Mouse (Mus musculus): ENCODE results near the gene Rnf2.

Rnf2 gene

DNA sequence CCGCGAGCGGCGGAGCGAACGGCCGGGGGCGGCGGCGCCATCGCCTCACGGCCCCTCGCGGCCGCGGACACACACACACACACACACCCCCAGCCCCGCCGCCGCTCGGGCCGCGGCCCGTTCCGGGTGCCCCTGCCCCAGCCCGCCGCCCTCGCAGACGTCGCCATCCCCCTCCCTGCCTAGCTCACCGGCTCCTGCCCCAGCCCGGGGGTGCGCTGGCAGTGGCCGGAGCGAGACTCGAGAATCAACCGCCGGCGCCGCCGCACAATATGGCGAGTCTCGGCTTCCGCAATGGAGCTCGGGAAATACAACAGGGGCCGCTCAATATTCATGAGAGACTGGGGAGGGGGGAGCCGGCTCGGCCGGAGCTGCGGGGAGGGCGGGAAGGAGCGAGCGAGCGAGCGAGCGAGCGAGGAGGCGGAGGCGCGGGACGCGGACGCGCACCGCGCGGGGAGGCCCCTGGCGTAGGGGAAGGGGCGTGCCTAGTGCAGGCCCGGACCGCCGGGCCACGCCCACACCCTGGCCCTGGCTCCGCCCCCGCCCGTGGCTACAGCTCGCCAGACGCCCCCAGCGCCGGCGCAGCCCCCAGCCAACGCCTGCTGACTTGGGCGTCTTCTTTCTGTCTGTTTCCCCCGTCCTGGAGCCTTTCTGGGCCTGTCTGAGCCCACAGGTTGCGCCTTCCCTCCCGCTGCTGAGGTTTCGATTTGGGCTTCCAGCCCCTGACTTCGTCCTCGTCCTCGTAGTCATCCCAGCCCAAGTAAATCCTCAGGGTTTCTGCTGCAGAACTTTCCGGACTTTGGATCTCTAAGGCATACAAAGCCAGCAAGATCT is at the start of gene Rnf2:
Gene Rnf2, minus strand, starts transcription at position 425 of the 831 bp plus-strand sequence.
- peak; percentile 92 for DNase-seq

DNA sequence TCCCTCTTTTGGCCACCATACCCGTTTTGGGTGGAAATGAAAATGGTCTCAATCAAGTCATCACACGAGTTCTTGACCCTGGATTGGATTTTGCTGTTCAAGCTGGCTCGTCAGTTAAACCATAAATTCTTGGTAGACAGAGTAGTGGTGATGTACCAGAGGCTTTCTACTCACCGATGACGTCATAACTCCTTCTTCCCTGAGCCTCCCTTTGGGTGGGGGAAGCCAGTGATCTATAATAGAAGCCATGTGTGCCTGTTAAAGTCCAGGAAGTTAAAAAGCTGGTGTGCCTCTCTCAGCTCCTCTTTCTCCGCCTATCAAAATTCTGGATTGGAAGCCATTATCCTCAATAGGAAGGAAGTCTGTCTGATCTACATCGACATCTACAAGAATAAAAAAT is 49.0 kb upstream of the Rnf2 start:
- no peak for DNase-seq

DNA sequence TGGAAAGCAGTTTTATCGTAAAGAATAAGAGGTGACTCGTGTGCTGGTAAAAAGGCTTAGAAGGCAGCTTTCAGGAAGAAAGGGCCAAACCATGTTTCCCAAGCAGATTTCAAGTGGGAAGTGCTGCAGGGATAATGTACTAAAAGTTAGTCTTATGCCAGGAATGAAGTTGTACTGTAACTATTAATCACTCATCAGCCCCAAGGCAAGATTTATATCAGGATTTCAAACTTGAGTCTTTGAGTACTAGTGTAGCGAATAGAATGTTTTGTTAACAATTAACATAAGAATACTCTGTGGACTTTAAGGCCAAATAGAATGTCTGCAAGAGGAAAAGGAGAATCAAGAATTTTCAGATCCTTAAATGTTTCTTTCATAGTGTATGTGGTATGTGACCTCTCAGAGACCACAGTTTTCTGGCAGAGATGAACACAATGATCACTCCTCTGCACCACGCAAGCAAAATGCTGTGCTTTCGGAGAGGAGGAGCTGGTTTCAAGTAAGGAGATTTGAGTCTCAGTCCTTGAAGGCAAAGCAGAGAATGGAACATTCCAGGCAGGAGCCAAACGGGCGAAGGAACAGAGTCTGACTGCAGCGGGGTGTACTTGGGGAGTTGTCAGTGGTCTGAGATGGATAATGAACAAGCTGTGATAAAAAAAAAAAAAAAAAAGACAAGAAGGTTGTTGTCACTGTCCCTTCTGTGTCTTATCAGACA is 48.3 kb upstream of the Rnf2 start:
- no peak for DNase-seq

DNA sequence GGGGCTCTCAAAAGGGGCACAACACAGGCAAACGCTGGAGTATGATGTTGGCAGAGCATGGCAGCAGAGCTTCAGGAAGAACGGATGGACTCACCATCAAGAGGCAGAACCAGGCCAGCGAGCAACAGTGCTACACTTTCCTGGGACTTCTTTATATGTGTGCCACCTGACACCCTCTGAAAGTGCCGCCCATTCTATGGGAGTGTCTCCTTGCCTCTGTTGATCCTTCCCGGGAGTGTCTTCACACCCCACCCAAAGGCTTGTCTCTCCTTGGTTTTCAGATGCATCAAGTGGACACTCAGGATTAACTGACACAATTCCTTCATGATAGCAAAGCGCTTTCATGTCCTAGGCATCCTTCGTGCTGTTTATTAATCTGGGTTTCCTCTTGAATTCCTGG is 44.8 kb upstream of the Rnf2 start:
- no peak for DNase-seq

DNA sequence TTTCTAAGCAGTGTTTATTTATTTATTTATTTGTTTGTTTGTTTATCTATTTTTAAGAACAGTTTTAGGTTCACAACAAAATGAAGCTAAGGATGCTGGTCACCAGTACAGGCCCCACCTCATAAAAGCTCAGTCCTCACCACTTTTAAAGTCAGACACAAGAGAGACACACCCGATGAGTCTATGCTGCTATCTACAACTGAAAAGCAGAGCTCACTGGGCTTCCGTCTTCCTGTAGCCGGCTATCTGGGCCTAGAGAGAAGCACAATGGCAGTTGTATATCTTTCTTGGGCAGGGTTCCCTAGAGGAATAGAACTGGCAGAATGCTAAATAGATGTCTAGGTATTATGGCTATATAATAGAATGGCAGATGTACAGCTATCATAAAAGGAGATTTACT is 43.8 kb upstream of the Rnf2 start:
- no peak for DNase-seq

DNA sequence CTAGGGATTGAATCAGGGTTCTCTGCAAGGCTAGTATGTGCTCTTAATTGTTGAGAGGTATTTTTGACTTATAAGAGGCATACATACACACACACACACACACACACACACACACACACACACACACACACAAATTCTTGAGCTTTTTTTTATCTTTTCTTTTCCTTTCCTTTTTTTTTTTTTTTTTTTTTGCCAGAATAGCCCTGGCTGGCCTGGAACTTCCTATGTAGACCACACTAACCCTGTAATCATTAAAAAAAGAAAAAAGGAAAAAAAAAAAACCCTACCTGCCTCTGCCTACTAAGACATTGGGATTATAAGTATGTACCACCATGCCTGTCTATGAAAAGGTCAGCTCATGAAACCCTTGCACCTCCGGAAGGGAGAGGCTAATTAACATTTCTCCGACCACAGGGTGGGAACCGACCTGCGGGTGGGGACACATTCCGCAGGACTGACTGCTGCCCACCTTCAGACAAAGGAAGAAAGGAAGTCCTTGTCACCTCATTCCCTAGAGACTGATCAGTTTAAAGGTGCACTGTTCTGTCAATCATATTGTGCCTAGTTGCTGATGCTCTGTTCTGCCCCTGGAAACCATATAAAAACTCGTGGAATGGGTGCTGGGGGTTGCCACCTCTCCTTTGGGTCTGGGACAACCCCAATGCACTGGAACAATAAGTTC is 43.2 kb upstream of the Rnf2 start:
- DNase-seq, result no peak

DNA sequence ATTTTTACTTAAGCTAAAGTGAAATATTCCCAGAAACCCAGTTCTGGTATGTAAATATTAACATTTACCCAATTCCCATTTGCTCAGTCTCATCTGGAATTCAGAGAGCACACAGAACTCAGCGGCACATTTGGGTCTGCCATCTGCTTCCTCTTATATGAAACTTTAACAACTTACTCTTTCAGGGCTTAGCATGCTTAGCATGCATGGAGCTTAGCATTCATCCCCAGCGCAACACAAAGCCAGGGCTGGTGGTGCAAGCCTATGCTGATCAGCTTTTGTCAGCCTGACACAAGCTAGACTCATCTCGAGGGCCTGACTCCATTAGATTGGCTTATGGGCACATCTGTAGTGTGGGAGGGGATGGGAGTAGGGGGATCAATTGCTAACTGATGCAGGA is 25.9 kb upstream of the Rnf2 start:
- DNase-seq, result peak; percentile 26

DNA sequence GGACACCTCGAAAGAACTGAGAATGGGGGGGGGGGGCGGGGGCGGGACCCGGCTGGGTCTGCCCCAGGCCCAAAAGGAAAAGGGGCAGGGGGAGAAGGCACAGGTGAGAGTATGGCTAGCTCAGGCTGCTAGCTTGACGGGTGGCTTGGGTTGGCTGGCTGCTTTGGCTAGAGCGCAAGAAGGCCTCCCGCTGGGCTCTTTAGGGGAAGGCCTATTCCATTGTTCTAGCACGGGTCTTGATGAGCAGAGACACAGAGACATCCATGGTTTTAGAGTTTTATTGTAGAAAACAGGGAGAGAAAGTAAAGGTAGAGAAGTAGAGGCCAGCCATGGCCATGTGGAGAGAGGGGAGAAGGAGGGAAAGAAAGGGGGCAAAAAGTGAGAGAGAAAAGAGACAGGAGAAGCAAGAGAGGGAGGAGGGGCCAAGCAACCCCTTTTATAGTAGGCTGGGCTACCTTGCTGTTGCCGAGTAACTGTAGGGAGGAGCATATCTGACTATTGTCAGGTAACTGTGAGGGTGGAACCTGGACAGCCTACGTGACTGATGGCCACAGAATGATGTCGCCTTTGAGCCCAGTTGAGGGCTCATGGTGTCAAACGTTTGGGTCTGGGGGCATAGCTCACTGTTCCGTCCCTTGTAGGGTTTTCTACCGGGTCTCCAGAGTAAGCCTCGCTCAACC is 17.0 kb upstream of the Rnf2 start:
- no peak for DNase-seq

DNA sequence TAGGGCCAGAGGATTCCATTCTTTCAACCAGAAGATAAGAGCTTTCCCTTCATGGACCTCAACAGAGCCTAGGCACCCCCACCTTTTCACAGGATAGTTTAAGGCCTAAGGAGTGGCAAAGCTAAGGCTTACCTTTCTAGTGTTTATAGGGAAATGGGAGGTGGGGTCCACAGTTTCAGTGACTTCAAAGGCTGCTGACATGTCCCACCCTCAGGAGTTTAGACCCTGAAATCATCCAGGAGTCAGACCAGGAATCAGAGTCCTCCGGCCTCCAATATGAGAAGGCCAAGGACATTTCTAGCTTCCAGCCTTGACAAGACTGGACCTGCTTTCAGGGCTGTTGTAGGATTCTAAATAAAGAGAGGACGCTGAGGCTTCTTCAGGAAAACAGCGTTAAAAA is 16.1 kb upstream of the Rnf2 start:
- no peak for DNase-seq

DNA sequence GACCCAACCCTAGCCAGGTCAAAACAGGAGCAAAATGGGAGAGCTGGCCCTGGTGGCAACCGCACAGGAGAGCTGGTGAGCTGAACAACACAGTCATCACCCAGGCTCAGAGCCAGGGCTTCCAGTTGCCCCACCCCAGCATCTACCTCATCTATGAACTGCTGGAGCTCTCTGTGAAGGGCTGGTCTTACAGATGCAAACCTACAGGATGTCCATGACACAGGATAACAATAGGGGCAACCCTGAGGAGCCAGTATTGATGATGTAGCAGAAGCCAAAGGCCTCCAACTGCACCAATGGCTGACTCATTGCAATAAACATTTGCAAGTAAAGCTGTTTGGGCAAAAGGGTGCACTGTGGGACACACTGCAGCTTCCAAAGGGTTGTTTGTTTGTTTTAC is 15.0 kb upstream of the Rnf2 start:
- no peak for DNase-seq

DNA sequence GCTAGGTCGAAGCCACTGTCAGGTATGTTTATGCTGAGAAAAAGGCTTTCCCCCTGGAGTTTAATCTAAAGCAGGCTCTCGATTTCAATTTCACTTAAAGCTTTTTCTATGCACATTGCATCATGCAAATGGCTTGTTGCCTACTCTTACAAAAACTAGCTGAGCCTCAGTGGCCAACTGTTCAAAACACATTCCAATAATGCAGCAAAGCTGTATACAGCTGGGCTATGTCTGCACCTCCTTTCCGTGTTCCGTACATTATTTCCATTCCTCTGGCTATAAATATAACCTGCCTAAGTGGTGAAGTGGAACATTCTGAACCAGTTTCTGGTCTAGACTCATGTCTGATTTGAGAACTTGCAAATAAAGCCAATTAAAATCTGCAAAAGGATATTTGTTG is 13.4 kb upstream of the Rnf2 start:
- DNase-seq, result no peak

DNA sequence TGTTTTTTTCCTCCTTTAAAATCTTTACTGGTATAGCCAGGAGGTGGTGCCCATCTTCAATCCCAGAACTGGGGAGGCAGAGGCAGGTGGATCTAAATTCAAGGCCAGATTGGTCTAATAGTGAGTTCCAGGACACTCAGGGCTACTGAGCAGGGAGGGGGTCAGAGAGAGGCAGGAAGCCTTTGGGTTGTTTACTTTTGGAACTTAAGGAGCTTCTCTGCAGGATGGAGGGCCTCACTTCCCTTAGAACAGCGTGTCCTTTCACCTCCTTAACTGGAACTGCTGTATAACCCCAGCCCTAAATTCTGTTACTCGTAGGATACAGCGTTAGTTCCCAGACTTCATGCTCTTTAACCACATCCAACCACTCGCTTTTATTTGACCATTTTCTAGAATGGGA is 10.1 kb upstream of the Rnf2 start:
- no peak for DNase-seq

DNA sequence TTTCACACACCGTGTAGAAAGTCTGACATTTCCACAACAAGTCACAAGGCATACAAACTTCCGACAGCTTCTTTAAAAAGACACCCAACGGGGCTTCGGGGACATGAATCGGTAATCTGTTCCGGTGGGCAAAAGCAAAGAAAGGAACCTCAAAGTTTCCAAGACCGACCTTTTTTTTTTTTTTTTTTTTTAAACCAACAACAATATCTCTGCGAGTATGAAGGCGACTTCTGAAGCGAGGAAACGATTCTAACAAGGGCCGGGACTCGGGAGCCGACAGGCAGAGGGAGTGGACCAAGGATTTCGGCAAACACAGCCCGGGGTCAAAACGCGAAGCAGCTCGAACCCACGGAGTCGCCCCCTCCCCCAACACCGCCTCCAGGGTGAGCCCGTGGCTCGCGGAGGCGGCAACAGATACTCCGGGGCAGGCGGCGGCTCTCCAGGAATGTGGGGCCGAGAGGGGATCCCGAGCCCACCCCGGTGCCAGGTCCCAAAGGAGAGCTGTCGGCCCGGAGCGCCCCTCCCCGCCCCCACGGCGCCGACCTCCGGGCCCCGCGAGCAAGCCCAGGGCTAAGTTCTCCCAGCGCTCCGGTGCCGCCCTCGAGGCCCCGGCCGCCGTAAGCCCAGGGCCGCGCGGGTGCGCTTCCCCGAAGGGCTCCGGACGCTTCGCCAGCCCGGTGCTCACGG is 797 bp downstream of the Rnf2 start:
- DNase-seq, result no peak

DNA sequence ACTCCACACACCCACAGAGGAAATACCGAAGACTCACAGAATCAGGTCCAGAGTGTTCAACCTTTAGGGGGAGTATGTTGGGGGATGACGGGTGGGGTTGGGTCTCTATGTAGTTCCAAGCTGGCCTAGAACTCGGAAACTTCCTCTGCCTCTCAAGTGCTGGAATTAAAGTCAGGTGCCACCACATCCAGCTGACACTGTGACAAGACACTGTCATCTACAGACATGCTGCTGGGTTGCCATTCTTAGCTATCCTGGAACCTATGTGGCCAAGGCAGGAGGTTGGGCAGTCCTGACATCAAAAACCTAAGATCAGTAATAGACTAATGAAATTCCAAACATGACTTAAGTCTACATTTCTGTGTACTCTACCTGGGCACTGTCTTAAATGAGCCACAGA is 2.4 kb downstream of the Rnf2 start:
- no peak for DNase-seq

DNA sequence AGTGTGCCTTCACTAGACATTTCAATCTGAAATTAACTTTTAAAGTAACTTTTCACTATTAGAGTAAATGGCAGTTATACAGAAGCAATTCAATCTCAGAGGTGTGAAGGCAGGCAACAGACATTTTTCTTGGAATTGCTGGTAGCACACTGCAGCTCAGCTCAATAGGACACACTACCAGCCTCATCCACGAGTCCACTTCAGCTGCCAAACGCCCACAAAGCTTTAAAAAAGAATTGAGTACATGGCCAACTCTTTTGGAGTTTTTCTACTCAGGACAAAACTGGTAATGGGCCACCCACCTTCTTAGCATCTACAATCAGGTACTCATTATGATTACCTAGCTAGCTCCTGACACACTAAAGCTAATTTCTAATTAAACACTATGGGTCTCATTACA is 2.8 kb downstream of the Rnf2 start:
- no peak for DNase-seq

DNA sequence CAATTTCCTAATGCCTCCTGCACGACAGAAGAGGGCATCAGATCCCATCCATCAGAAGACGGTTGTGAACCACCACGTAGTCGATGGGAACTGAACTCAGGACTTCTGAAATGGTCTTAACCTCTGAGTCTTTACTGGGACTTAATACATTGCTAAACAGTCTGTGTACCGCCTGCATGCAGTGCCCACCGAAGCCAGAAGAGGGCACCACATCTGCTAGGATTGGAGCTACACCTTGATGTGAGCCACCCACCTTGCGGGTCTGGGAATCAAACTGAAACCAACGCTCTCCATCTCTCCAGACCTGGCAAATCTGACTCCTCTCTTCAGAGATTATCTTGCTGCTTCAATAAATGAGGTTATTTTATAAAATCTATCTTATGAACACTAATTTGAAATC is 3.7 kb downstream of the Rnf2 start:
- no peak for DNase-seq

DNA sequence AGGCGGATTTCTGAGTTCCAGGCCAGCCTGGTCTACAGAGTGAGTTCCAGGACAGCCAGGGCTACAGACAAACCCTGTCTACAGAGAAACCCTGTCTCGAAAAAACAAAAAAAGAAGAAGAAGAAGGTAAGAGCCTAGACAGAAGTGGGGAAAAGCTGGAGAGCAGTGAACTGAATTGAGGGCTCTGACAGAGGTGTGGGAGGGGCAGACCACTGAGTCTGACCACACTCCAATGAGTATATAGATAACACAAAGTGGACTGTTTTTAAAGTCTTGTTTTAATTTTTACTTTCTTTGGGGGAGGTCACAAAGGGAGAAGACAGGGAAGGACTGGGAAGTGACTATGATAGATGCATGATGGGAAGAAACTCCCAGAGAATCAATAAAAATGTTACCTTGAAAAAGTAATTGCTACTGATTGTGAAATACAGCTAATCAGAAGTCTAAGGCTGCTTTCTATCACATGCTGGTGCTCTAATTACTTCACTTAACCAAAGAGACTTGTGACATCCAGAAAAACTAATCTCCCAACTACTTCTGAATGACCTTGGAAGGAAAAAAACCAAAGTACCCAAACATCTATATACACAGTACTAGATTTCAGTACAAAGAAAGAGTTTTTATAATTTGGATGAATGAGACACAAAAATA is 5.0 kb downstream of the Rnf2 start:
- DNase-seq, result no peak

DNA sequence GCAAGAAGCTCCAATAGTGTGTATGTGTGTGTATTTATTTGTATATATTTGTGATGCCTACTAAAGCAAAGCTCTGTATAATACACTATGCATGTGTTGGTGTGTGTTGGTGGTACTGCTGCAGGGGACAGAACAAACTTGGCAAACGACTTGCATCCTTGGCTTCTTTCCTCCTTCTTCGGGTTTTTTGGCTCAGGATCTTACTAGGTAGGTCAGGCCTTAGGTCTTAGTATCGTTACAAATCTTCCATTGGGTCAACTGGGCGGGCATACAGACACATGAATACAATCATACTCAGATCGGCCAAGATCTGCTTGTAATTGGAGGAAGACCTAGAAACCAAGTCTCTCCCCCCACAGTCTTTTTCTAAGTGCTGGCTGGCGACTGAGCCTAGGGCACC is 6.0 kb downstream of the Rnf2 start:
- DNase-seq, result no peak

DNA sequence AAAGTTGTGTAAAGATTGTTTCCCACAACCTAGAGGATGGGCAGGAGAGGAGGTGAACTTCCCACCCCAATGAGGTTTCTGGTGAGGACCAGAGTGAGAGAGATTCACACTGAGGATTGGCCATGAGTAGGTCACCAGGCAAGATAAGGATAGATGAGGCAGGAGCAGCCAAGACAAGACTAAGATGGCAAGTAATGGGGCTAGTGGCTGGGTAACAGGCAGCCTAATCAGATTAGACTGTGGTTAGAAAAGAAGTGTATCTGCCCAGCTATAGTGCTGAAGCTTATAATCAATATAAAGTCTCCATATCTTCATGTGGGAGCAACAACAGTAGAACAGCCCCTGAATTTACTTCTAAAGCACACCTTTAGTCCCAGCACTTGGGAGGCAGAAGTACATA is 6.9 kb downstream of the Rnf2 start:
- no peak for DNase-seq

DNA sequence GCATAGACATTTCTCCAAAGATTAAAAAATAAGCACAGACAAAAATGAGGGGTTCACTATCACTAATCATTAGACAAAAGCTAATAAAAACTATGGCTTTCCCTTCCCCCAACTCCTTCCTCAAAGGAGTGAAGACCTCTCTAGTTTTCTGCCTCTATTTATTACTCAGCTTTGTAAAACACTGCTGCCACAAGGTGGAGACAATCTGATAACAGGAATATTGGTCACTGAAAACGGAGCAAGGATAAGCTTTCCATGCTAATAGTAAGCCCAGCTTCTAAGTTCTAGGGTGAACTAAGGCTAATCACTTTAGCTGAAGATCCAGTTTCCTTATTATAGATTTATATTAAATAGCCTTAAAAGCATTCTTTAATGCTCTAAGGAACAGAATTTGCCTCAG is 8.3 kb downstream of the Rnf2 start:
- no peak for DNase-seq

DNA sequence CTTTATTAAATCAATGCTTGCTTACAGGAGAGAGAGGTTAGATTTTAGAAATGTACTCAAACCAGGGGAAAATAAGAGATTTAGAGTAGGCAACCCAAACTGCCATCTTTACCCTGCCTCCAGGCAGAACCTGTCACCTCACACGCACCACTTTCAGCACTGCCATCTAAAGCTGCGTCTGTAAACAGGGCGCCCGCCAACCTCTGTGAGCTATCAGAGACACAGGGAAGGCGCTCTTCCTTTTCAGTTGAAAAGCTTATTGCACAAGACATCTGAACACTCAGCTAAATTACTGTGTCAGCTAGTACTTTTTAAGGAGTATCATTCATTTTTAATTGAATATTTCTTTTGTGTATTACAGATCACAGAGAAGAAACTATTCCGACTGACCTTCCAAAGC is 10.9 kb downstream of the Rnf2 start:
- no peak for DNase-seq

DNA sequence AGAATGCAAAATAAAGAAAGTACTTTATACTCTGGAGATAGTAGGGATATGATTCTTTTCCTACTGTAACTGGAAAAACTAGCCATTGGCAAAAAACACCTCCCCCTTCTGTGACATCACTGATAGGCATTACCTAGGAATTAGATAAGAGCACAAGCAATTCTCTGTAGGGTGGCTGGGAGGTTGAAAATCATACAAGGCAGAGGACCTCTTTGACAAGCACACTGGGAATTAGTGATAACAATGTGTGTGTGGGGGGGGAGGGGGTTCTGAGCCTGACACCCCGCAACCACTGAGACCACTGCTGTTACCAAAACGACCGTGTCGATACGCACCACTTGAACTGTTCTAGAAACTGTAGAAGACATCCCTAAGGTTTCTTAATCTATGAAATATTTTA is 16.0 kb downstream of the Rnf2 start:
- no peak for DNase-seq

Data from right cerebral cortex, postnatal 25 days (tissue).